Mouse (Mus musculus) heart, adult 11 months (tissue): ENCODE measurements around the gene Bnip1.

Experiments used
- DNase-seq: peaks from one replicate; pipeline ENCODE4 v3.0.0; 2022

Bnip1 gene

GRCm38 (mm10) chr17:26780750-26781571 lies at the start of gene Bnip1:
Gene Bnip1, plus strand, starts transcription at chr17:26781066.
- DNase-seq = peak; percentile 97

- peak; percentile 87 for DNase-seq
Observed at GRCm38 (mm10) chr17:26742581-26742980, 38.3 kb upstream of the Bnip1 start.

- no peak for DNase-seq
Observed at GRCm38 (mm10) chr17:26743294-26743693, 37.6 kb upstream of the Bnip1 start.

- DNase-seq = peak; percentile 87
Observed at GRCm38 (mm10) chr17:26749975-26750374, 30.9 kb upstream of the Bnip1 start.

- no peak for DNase-seq
Observed at GRCm38 (mm10) chr17:26752297-26752696, 28.6 kb upstream of the Bnip1 start.

- DNase-seq = no peak
Observed at GRCm38 (mm10) chr17:26753476-26753875, 27.4 kb upstream of the Bnip1 start.

GRCm38 (mm10) chr17:26767100-26767753 lies 13.6 kb upstream of the Bnip1 start:
- no peak for DNase-seq

GRCm38 (mm10) chr17:26767754-26768124 lies 13.1 kb upstream of the Bnip1 start:
- no peak for DNase-seq

- peak; percentile 31 for DNase-seq
Observed at GRCm38 (mm10) chr17:26776211-26776610, 4.7 kb upstream of the Bnip1 start.

GRCm38 (mm10) chr17:26778001-26778400 lies 2.9 kb upstream of the Bnip1 start:
- no peak for DNase-seq

GRCm38 (mm10) chr17:26778430-26779100 lies 2.3 kb upstream of the Bnip1 start:
- DNase-seq = peak; percentile 90

GRCm38 (mm10) chr17:26779471-26779870 lies 1.4 kb upstream of the Bnip1 start:
- DNase-seq = no peak

GRCm38 (mm10) chr17:26781610-26782043 lies 761 bp downstream of the Bnip1 start:
- DNase-seq = peak; percentile 79

GRCm38 (mm10) chr17:26784525-26784924 lies 3.7 kb downstream of the Bnip1 start:
- no peak for DNase-seq

GRCm38 (mm10) chr17:26786586-26786985 lies 5.7 kb downstream of the Bnip1 start:
- no peak for DNase-seq

GRCm38 (mm10) chr17:26788986-26789385 lies 8.1 kb downstream of the Bnip1 start:
- DNase-seq = peak; percentile 72

- peak; percentile 85 for DNase-seq
Observed at GRCm38 (mm10) chr17:26789460-26790268, 8.8 kb downstream of the Bnip1 start.

- DNase-seq = peak; percentile 81
Observed at GRCm38 (mm10) chr17:26790269-26791214, 9.7 kb downstream of the Bnip1 start.

- DNase-seq = no peak
Observed at GRCm38 (mm10) chr17:26791580-26791979, 10.7 kb downstream of the Bnip1 start.

GRCm38 (mm10) chr17:26792096-26792495 lies 11.2 kb downstream of the Bnip1 start:
- DNase-seq = peak; percentile 98

- DNase-seq = peak; percentile 81
Observed at GRCm38 (mm10) chr17:26793068-26793765, 12.4 kb downstream of the Bnip1 start.
